Mouse (Mus musculus) layer of hippocampus, adult 8-10 months (tissue): Measurements from ENCODE around the gene Hs3st1. TPM values are rescaled to one million over a fixed set of nuclear protein-coding genes. Genes with fewer than 3 reads are reported as not detected.
"Not testable (repeated sequence)": the region's sequence is repeated elsewhere in the genome, so short reads cannot be mapped to it uniquely, and the experiment has no call there.

ENCODE experiments used
- DNase-seq, 2 experiments: peaks; one replicate each; pipeline ENCODE4 v3.0.0; 2022; ENCODE audit warnings: low spot score in 2 of 2
- total RNA-seq, 4 experiments: library from RNA; stranded (reverse); gene quantifications; 2 replicates each; pipeline ENCODE4 v1.2.4; 2022

Hs3st1 gene
- 10 to 100 TPM; 17.8 to 26.1 (median 22.5) TPM for total RNA-seq

DNA sequence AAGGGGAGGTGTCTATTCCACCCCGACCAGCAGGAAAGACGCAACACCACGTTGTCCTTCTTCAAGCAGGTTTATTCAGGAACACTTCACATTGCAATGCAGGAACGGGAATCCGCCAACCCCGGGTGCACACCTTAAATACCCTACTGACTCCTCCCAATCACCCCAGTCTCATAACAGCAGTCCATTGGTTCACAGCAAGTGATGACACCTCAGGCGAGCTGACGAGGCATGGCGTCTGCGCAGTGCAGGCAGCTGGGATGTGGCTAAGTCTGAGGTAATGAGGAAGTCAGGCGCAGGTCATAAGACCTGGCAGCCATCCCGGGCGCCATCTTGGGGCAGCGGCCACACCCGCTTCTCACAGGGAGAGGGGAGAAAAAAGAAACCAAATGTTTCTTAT lies at the start of gene Hs3st1:
Gene Hs3st1 (minus strand): TSS at position 101 of the 400 bp plus-strand sequence.
- not testable (repeated sequence) for DNase-seq

DNA sequence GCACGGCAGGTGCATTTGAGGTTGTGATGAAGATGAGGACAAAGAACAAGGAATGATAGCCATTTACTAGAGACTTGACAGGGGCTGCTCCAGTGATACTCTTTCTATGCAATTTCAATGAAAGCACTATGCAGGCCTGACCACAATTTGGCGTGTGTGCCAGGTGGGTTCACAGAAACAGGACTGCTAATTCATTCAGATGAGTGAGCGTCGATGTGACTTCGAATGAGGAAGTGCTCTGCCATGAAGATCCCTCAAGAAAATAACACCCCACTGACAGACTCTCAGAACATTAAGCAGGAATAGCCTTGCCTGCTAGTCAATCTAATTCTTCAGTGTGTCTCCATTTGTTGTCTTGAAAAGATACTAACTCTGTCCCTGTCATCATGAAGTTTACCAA lies 49.4 kb upstream of the Hs3st1 start:
- no peak for DNase-seq

DNA sequence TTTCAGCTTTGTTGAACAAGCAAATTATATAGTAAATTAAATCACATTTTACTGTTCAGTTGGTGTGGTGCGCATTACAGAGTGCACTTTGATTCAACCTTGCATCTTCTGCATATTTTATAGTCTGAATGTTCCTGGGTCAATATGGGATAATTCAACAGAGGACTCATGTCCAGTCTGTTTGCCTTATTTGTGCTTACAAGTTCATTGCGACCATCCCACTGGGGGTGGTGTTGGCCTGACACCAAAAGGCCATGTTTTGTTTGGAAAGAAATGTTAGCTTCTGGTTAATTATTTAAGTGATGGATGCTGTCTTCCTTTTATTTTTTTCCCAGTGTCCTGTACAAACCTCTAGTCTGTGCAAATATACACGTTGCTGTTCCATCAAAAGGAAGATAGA lies 48.7 kb upstream of the Hs3st1 start:
- no peak for DNase-seq

DNA sequence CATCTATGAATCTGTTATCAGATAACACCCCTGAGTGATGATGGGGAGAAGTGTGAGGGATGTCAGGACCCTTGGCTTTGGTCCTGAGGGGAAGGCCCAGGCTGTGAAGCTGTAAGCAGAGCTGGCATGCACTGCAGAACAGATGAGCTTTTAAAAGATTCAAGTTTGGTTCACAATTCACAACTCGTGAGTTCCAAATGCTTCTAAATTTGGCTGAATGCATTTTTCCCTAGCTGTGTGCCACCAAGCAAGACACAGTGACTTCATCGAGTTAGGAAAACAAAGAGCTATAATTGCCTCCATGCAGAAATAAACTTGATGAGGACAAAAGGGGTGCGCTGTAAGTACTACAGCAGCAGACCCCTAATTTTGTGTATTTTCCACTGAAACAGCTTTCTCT lies 48.2 kb upstream of the Hs3st1 start:
- DNase-seq: peak; percentile 8 to 10

DNA sequence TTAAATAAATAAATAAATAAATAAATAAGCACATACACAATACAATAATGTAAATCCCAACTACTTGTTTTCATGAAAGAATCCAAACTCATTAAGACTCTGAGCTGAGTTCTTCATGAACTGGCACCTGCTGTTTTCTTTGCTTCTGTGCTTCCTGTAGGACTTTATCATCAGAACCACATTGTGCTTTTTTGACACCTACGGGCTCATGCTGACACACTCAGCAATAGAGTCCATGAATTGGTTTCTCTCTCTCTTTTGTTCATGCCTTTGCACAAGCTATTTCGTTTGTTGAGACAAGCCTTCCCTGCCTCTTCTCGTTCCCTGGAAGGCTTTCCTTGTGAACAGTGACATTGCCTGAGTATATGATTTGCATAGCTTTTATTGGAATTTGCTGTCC lies 46.8 kb upstream of the Hs3st1 start:
- DNase-seq: no peak

DNA sequence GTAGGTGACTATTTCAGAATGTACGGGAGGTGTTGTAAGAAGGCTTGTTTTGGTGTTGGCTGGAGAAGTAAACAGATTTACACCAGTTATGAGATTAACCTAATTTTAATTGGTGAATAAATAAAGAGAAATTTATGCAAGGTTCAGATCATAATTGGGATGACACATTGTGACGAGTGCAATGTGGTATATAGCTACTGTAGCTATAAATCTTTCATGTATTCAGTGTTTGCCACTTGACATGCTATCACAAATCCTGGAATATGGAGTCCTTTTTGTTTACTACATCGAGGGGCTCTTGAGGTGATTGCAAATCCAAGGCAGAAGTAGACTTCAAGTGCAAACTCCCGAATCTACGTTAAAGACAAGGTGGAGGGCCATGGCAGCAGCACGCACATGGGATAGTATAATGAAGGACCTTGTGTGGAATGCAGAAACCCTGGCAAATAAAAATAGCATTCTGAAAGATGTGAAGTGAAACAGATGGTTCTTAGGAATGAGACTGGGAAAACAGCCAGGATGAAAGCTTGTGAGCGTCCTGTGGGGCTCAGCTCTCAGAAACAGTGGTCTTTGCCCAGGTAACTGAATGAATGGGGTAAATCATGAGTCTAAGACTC lies 21.9 kb upstream of the Hs3st1 start:
- peak in 1 of 2 experiments; percentile 4 for DNase-seq

DNA sequence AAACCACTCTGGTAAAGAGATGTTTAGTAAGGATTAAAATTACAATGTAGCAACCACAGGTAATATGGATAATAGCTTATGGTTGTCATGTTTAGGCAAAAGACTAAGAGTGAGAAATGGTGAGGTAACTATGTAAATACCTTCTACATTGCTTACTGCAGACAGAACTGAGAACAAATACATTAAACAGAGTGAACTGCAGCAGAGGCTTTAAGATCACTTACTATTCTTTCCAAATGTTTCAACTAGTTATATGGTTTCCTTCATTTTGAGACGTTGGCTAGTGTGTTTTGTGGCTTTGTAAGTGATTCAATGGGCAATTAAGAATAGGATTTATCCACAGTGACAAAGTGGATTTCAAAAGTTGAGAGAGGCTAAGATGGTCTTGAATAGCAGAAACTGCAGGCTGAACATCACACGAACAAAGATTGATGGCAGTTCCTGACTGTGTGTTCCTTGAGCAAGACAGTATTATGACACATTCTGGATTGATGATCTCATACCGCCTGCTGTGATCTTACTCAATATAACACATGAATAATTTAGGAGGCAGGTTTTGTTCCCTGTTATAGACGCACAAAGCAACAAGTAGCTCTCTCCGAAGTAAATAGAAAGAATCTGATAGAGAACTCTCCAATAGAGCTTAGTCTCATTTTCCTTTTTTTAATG lies 16.5 kb upstream of the Hs3st1 start:
- no peak for DNase-seq

DNA sequence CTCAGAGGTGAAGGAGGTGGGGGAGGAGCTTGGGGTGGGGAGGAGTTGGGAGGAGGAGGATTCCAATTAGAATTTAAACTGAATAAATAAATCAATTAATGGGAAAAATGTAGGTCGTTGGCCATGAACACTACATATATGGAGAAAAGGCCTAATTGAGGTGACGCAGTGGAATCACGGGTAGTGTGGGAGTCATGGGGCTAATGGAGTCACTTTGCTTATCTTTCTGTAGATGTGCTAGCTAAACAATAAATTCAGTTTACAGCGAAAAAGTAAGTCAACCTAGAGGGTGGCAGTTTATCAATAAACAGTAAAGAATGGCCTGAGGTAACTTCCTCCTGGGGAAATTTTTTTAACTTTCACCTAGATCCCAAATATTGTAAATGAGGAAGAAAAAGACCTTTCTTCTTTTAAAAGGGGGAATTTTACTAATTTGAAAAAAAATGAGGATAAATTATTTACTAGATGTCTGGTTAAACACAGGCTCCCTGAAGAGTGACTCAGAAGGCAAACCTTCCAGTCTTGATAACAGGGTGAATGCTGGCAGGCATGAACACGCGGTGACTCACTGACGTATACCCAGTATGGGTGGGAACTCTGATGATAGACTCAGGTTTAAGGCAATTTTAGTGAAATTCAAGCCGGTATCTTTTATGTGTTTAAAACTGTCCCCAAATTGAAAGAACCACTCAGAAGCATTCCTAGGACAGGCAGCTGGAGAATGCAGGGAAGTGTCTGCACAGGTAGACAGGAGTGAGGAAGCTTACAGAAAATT lies 6.6 kb upstream of the Hs3st1 start:
- DNase-seq: no peak

DNA sequence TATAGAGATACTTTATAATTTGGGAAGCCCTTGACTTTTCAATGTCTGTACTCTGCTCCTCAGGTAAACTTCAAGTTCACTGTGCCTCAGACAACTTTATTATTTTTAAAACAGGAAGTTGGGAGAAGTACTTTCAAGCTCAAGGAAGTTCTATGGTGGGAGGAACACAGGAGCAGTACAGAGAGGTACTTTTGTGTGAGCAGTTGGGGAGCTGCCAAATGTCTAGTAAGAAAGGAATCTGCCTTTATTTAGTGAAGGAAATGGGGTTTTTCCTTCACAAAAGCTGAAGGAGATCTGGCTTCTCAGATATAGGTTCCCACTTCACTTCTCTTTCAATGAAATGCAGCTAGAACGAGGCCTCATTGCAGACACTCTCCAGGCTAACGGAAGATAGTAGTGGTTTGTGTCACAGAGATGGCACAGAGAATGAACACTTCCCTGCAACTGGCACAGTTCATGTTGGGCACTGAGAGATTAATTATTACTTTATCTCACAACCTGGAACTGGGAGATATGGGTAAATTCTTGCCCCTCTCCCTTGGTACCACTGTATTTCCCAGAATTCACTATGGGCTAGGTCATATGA lies 3.7 kb upstream of the Hs3st1 start:
- no peak for DNase-seq

DNA sequence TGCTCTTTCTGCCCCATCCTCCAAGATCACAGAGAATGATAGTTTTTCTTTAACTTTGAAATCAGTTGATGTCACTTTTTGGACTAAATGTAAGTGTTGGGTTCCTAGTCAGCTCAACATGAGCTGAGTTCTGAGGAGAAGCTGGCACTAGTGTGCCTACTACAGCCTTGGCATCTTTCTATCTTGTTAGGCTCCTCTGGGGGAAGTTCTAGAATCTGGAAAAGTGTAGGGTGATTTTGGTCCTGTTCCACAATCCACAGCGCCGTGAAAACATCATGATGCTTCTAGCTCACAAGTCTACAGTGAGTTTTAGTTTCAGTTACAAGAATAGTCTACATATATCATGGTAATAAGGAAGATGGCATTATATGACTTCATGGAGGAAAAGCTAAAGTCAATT lies 18.4 kb downstream of the Hs3st1 start:
- no peak for DNase-seq

DNA sequence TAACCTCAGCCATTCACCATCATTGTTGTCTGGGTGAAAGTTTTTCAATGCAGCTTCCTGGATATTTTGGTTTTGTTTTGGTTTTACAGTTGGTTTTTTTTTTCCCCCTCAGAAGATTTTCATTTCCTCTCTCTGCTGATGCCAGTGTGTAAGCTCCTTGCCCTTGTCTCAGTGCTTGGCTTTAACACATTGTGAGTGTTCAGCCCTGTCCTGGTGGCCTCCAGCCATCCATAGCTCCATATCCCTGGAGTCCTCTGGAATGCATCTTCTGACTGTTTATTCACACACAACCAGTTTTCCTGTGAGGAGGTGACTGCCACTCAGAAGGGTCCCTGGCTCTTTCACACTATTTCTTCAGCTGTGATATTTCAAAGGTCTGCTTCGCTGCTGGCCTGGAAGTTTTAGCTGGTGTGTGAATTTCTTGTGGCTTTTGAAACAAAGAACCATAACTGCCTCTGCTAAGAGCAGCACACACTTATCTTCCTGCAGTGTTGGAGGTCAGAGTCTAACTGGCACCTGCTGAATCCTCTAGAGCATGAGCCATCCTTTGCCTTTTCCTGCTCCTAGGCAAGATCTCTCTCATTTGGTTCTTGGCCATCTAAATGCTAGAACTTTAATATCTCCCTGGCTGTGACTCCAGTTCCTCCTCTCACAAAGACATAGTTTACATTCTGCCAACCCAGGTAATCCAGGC lies 21.4 kb downstream of the Hs3st1 start:
- no peak for DNase-seq

DNA sequence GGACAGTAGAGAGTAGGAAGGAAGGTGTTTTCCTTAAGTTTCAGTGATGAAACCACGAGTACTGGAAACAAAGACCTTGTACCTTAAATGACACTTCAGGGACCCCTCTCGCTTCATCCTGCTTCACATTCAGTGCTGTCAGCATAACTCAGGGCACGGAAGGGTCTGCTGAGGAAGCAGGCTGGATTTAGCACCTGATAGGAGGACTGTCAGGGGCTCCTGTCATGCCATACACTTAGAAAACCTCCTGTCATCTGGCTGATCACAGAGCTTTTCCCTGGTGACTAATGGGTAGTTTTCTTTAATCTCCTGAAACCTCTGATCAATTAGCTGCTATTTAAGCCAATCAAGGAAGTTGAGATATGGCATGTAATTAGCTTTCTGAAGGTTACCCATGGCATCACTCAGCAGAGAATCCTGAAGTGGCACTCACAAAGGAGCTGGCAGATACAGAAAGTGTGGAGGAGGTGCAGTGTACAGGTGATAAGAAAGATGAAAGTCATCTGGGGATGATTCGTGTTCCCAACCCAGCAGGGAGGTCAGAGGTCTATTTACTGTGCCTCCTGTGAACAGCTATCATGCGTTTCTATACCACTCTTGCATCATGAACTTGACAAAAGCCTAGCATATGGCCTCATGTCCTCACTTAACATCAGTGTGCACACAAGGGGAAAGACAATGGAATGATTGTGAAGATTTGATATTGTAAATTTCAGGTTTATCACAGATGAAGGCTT lies 22.1 kb downstream of the Hs3st1 start:
- no peak for DNase-seq

DNA sequence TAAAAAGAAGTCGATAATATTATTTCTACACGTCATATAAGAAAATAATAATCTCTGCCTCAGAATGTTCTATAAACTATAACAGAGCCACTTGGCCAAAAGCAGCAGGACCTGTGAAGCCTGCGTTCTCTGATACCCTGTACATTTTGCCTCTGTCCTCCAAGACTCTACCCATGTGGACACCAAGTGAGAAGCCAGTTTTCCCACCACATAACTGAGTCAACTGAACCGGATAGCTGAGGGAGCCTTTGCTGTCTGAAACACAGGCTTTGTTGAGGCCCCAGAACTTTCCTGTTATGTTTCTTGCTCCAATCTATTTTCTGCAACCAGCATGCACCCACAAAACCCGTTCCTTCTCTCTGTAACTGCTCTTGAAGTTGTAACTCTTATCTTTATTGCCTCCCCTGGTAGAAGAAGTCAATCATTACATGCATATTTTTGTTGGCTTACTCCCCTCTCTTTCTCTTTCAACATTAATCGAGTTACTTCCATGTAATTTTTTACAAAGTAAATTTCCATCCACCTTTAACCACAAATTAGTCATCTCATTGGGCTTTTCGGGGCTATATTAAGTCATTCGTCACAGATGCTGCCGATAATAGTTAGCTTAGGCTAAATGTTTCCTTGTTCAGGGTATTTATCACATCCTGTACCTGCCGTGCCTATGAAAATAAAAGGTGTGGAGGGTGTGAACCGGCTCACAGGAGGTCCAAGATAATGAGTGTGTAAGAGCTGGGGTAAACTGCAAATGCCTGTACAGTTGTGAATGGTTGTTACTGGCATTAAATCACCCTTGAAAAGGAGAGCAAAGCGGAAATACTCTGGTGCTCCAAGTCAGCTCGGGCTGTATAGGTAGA lies 39.4 kb downstream of the Hs3st1 start:
- no peak for DNase-seq

DNA sequence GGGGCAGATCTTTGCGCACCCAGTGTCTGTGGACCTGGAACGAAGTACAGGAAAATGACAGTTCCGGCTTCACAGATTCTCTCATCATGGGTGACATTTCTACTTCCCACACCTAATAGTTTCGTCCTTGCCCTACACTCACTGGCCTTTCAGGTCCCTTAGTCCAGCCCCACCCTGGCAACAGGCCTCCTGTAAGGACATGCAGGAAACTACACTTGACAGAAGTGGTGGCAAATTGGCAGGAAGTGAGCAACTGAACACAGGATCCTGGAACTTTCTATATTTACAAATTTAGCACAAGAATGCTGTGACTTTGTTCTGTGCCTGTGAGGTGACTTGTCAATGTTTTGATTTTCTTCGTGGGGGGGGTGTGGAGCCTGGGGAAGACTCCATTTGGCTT lies 40.1 kb downstream of the Hs3st1 start:
- DNase-seq: no peak

DNA sequence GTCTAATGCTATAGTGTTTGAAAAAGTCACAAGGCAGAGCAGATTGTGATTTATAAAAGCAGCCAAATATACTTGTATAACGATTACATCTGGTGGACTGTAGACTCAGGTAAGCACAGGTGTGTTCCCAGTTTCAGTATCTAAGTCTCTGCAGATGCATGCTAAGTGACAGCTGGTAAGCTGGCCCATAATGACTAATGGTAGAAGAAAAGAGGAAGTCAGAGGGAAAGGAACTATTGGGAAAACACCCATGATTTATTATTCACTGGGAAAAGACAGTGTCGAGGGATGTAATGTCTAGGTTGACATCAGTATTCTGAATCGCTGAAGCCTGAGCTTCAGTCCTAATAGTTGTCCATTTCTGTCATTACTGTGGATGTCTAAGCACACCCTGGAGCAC lies 49.7 kb downstream of the Hs3st1 start:
- no peak for DNase-seq

DNA sequence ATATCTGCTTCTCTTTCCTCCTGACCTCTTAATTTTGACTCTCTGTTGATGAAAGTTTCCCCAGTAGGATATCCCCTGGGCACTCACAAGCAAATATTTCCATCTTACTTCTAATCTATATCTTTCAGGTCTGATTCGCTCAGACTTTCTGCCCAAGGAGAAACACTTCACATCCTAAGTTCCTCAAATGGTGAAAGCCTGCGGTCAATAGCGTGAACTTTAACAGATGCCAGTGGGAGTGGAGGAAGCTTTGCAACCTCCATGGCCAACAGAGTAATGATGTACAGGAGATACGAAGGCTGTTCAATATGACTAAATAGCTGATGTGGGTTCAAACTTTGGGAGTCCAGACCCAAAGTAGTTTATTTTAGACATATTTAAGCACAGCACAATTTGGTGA lies 94.4 kb downstream of the Hs3st1 start:
- no peak for DNase-seq

DNA sequence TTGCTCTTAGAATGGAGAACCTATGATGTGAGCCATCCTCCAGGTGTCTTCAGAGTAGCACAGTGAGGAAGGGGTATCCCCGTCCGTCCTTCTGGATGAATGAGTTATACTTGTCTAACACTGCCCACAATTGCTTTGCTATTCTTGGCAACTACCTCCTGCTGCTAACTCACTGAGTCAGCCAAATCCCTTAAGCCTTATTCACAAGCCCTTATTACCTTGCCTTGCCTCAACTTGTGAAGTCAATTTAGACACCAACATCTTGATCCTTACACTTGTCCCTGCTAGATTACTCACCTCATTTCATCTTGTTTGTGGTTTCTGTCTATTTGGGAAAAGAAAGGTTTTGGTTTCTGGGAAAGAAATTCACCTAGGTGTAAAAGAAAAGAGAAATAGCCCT lies 95.9 kb downstream of the Hs3st1 start:
- no peak for DNase-seq

DNA sequence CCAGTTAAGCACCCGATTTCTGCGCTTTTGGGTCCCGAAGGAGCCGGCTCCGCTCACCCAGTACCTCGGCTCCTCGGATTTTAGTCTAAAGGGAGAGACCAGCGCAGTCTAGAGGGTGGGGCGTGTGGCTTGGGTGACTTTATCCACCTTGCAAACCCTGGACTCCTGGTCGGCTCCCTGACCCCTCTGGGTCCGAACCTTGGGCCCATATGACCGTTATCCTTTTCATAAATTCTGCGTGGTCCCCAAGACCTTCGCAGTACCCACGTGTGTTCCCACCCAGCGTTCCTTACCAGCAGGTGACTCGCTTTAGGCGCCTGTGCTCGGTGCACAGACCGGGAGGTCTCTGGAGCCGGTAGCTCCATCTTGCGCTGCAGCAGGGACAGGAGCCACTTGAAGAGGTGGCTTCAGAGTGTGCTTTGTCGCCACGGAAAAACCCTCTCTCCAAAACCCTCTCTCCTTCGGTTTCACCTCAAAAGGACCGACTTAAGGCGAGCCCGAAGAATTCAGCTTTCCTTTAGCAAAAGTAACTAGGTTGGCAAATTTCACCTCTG lies 110.4 kb downstream of the Hs3st1 start:
- no peak for DNase-seq

DNA sequence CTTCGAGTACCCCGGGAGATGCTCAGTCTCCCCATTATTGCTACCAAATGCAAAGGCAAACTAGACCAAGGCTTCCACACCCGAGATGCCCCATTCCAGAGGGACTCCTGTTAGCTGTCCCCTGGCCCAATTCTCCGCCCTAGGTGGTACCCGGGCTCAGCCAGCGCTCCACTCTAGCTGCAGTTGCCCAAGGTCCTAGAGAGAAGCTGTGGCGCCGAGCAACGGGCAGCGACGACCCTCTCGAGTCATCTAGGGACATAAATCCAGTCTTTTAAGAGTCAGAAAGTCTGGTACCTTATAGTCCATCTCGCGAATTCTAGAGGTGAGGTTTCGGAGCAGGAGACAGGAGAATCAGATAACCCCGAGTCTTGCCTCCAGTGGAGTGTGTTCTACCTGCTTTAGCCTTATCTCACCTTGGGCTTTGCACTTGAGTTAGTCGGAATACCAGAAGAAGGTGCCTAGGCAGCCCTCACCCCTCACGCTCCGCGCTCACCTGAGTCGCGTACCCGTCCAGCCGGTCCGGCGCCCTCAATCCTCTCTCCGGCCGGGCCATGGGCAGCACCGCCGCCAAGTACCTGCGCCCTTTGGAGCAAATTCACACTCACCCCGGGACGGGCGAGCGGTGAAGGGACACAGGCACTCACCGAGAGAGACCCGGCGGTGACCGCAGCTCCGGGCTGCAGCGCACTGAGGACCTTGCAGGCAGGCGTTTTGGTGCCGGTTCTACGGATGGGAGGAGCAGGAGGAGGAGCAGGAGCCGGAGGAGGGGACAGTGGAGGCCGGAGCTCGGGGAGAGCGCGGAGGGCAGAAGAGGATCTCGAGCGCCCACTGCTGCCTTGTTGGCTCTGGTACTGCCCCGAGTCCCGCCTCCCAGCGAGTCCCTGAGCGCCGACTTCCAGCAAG lies 111.1 kb downstream of the Hs3st1 start:
- peak; percentile 88 to 90 for DNase-seq
